Mouse (Mus musculus): ENCODE results near the gene Magi3. TPM values are rescaled to one million over a fixed set of nuclear protein-coding genes. Genes with fewer than 3 reads are reported as not detected.

Gene Magi3
- polyA plus RNA-seq (2021; fragmentation: Nextera tagmentation) = 1.8 and 2.3 TPM in 2 replicates
- long read RNA-seq, experiment 1, partial matches to known transcripts = 6 of 8 reads
- long read RNA-seq, experiment 1, other reads (novel, unspliced or antisense) = 2 of 8 reads
- long read RNA-seq, experiment 2, partial matches to known transcripts = 5 of 12 reads
- long read RNA-seq, experiment 2, other reads (novel, unspliced or antisense) = 7 of 12 reads

DNA sequence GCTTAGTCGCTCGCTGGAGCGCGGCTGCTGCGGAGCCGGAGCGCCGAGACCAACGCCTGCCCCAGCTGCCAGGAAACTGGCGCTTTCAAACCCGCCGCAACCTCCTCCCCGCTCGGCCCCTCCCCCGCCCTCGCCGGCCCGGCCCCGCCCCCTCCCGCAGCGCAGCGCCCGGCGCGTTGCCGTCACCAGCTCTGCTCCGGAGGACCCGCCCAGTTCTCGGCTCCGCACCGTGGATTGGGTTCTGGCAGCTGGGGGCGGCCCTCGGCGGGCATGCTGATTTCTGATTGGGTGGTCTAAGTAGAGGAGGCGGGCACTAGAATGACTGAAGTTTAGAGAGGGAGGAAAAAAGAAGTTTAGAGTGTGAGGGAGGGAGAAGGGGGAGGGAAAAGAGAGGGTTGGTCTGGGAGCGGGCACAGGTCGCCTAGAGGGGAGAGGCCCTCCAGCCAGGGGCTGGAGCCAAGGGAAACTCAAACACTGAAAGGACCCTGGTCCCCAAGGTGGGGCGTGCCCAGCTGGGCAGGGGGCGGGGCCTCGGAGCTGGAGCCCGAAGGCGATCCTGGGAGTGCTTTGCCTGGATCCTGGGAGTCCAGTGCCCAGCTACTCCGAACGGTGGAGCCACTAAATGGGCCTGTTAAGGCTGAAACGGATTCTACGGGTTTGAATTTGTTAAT, at the start of gene Magi3:
Magi3 (minus strand) TSS at position 80 of the 671 bp plus-strand sequence.

DNA sequence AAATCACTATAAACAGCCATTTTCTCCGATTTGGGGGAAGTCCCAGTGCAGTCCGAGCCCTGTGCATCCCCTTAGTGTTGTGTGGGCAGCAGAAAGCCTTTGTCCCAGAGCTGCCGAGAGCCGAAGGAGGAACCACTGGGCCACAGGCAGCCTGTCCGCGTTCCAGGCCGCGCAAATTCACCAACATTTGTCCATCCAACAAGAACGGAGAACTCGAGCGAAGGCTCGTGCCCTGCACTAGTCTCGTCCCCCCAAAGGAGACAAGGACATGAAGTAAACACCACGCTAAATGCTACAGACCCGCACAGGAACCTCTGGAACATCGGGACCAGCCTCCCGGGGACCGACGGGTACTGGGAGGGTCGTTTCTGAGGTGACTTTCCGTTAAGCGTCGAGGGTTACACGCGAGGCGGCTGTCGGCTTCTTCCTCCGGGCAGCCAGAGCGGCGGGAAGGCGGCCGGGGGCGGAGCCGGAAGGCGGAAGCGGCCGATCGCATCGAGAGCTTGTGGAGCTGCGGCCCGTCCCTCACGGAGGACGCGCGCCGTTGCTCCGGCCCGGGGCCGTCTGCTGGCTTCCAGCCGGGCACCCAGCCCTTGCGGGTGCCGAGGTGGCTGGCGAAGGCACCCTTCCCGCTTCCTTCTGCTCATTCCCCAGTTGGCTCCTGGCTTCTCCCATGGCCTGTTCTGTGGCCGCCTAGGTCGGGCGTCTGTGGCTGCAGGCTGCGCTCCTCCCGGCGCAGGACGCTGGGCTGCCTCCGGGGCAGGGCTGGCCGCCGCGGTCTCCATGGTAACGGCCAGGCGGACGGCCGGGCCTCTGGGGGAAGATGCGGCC, 252.1 kb downstream of the Magi3 start, which contains the start of gene Phtf1:
Phtf1 (plus strand) TSS at position 250 of the 831 bp plus-strand sequence.

